9 mouse cellular contexts compared by ENCODE assay signal in genomic region chr1:133209482-133209881, GRCm38 (mm10). TPM values are rescaled to one million over a fixed set of nuclear protein-coding genes. Genes with fewer than 3 reads are reported as not detected.
DNase-seq lines count a peak whose midpoint lies in the region; ATAC-seq and TF ChIP-seq lines count a peak whose summit lies in the region.
"Had no signal": no experiment of that assay in that cellular context is flagged by ENCODE, and none has a peak within 500 bp of the region (broad histone marks: within the 10 kb centered on the region; RNA-seq: fewer than 3 reads in every experiment).

No protein-coding gene starts in this region.

- no peak overlapping the region for H3K27ac ChIP-seq in heart, embryonic 11.5 days (ENCODE audit: low read depth, low read length)
- H3K27ac ChIP-seq in embryonic facial prominence, embryonic 15.5 days (replicated peaks) = peak overlapping the region; percentile 55; the same call in 1 of the 2 replicates
- 0 out of 2 replicates have a peak overlapping the region, but pooled peaks have one; percentile 3 for H3K27ac ChIP-seq in intestine, postnatal 0 days (ENCODE audit: low read depth, low read length)
- H3K27ac ChIP-seq in small intestine, adult 2 months (ENCODE audit: insufficient read depth, low read depth, low read length) = peak overlapping the region; percentile 40; the same call in 1 of the 2 replicates
- H3K27ac ChIP-seq in liver, embryonic 12.5 days = no peak overlapping the region

- peak overlapping the region; percentile 35; the same call in 1 of the 2 replicates for H3K9ac ChIP-seq in heart, embryonic 11.5 days (ENCODE audit: low read depth, low read length)
- H3K9ac ChIP-seq in embryonic facial prominence, embryonic 15.5 days = no peak overlapping the region
- H3K9ac ChIP-seq in intestine, postnatal 0 days (ENCODE audit: low read depth, low read length) = no peak overlapping the region
- no peak overlapping the region for H3K9ac ChIP-seq in liver, embryonic 12.5 days

- no peak for TF ChIP-seq CTCF in intestine, postnatal 0 days (IDR thresholded peaks at IDR 0.05; ENCODE audit: low read depth)
- TF ChIP-seq CTCF in small intestine, adult 2 months (IDR thresholded peaks at IDR 0.05; ENCODE audit: extremely low read depth, insufficient read length, insufficient replicate concordance, low read depth, low read length) = no peak

- H3K4me2 ChIP-seq in heart, embryonic 11.5 days = no peak overlapping the region
- H3K4me2 ChIP-seq in embryonic facial prominence, embryonic 15.5 days (replicated peaks) = no peak overlapping the region
- H3K4me2 ChIP-seq in intestine, postnatal 0 days (replicated peaks; ENCODE audit: low read depth) = no peak overlapping the region
- no peak overlapping the region for H3K4me2 ChIP-seq in liver, embryonic 12.5 days

- no peak overlapping the region for H3K4me3 ChIP-seq in heart, embryonic 11.5 days (ENCODE audit: low read depth, low read length)
- H3K4me3 ChIP-seq in embryonic facial prominence, embryonic 15.5 days (replicated peaks) = no peak overlapping the region
- no peak overlapping the region for H3K4me3 ChIP-seq in intestine, postnatal 0 days (ENCODE audit: low read depth, low read length)
- H3K4me3 ChIP-seq in small intestine, adult 2 months (ENCODE audit: low read depth, low read length) = no peak overlapping the region
- no peak overlapping the region for H3K4me3 ChIP-seq in liver, embryonic 12.5 days
- H3K4me3 ChIP-seq: heart, adult 2 months had no signal

- no peaks in the 10 kb centered on the region for H3K36me3 ChIP-seq in heart, embryonic 11.5 days (ENCODE audit: control insufficient read depth, insufficient read depth, low read length)
- H3K36me3 ChIP-seq in embryonic facial prominence, embryonic 15.5 days = no peaks in the 10 kb centered on the region
- H3K36me3 ChIP-seq in intestine, postnatal 0 days (ENCODE audit: control insufficient read depth, insufficient read depth) = no peaks in the 10 kb centered on the region
- H3K36me3 ChIP-seq in small intestine, adult 2 months (ENCODE audit: control insufficient read depth, insufficient read depth, low read length) = no peaks in the 10 kb centered on the region
- no peaks in the 10 kb centered on the region for H3K36me3 ChIP-seq in liver, embryonic 12.5 days

- DNase-seq in heart, adult 18-20 months = no peak
- no peak for DNase-seq in thymus, postnatal 36 days
- no peak for DNase-seq in ovary, postnatal 10 days (ENCODE audit: low spot score)

- no peak for TF ChIP-seq POLR2A in small intestine, adult 2 months (IDR thresholded peaks at IDR 0.05; ENCODE audit: low read depth, low read length)

- H3K9me3 ChIP-seq in heart, embryonic 11.5 days (replicated peaks; ENCODE audit: control insufficient read depth, low read length) = no peaks in the 10 kb centered on the region
- H3K9me3 ChIP-seq in embryonic facial prominence, embryonic 15.5 days (replicated peaks) = no peaks in the 10 kb centered on the region
- H3K9me3 ChIP-seq in intestine, postnatal 0 days (ENCODE audit: control insufficient read depth) = no peaks in the 10 kb centered on the region
- H3K9me3 ChIP-seq in liver, embryonic 12.5 days (replicated peaks) = no peaks in the 10 kb centered on the region

- WGBS in heart, embryonic 11.5 days (ENCODE audit: insufficient replicate concordance) = 51% methylated on average over 7 of the region's 7 CpGs
- WGBS in embryonic facial prominence, embryonic 15.5 days = 33% methylated on average over 7 of the region's 7 CpGs
- 40% methylated on average over 7 of the region's 7 CpGs for WGBS in intestine, postnatal 0 days
- 21% methylated on average over 7 of the region's 7 CpGs for WGBS in small intestine, adult 2 months
- WGBS in liver, embryonic 12.5 days (ENCODE audit: insufficient replicate concordance) = 38% methylated on average over 7 of the region's 7 CpGs

- peaks cover 20% of the 10 kb centered on the region for H3K4me1 ChIP-seq in heart, embryonic 11.5 days (ENCODE audit: control insufficient read depth, insufficient read depth, low read length)
- peaks cover 23% of the 10 kb centered on the region for H3K4me1 ChIP-seq in embryonic facial prominence, embryonic 15.5 days
- H3K4me1 ChIP-seq in intestine, postnatal 0 days (replicated peaks; ENCODE audit: control insufficient read depth, insufficient read depth, low read length) = peaks cover 17% of the 10 kb centered on the region
- peaks cover 63% of the 10 kb centered on the region for H3K4me1 ChIP-seq in small intestine, adult 2 months (ENCODE audit: control insufficient read depth, insufficient read depth, insufficient read length, low read length)
- 0 out of 2 replicates have a peak, but pooled peaks cover 6% of the 10 kb centered on the region for H3K4me1 ChIP-seq in liver, embryonic 12.5 days

- no peaks in the 10 kb centered on the region for H3K27me3 ChIP-seq in heart, embryonic 11.5 days (ENCODE audit: control insufficient read depth, insufficient read depth, low read length)
- H3K27me3 ChIP-seq in embryonic facial prominence, embryonic 15.5 days = 0 out of 2 replicates have a peak, but pooled peaks cover 3% of the 10 kb centered on the region
- H3K27me3 ChIP-seq in intestine, postnatal 0 days (replicated peaks; ENCODE audit: control insufficient read depth, insufficient read depth, low read length) = no peaks in the 10 kb centered on the region
- H3K27me3 ChIP-seq in small intestine, adult 2 months (ENCODE audit: control insufficient read depth, insufficient read depth, low read length) = no peaks in the 10 kb centered on the region
- peaks cover 47% of the 10 kb centered on the region for H3K27me3 ChIP-seq in liver, embryonic 12.5 days (replicated peaks)

- no peak for ATAC-seq in heart, embryonic 11.5 days (replicated peaks; ENCODE audit: insufficient number of reproducible peaks, low FRiP score, low TSS enrichment)
- 0 out of 2 replicates have a peak, but pooled peaks have one; percentile 16 for ATAC-seq in embryonic facial prominence, embryonic 15.5 days (ENCODE audit: insufficient number of reproducible peaks, low FRiP score, low TSS enrichment, low read depth)
- no peak for ATAC-seq in intestine, postnatal 0 days
- no peak for ATAC-seq in liver, embryonic 12.5 days

RNA-seq across cellular contexts. Expression of gene Plekha6, which starts 45.5 kb away (rescaled TPM):
- 13.6 and 14.8 TPM in 2 replicates for polyA plus RNA-seq in heart, embryonic 11.5 days (2014; fragmentation: Nextera tagmentation; extraction: Ambion mirVana)
- total RNA-seq in heart, adult 18-20 months (2021) = 10 to 100 TPM; 40.5 to 47.7 TPM
- 7.2 and 7.8 TPM in 2 replicates for polyA plus RNA-seq in embryonic facial prominence, embryonic 15.5 days (2015; fragmentation: Nextera tagmentation; extraction: Ambion mirVana)
- polyA plus RNA-seq in intestine, postnatal 0 days (2015; fragmentation: Nextera tagmentation; extraction: Ambion mirVana) = 7.5 and 8.0 TPM in 2 replicates
- 37.1 and 104 TPM in 2 replicates for polyA plus RNA-seq in small intestine, adult 2 months (2012; rRNA removed)
- 2.1 and 2.2 TPM in 2 replicates for polyA plus RNA-seq in liver, embryonic 12.5 days (2016; fragmentation: Nextera tagmentation; extraction: Ambion mirVana)

Comparison
In these comparisons a context has a peak if more than half of its experiments do, and no peak if none do; other contexts are left out.
1. H3K27ac ChIP-seq: peak in embryonic facial prominence, embryonic 15.5 days (single experiment), intestine, postnatal 0 days (single experiment) and small intestine, adult 2 months (single experiment); none in heart, embryonic 11.5 days (single experiment) and liver, embryonic 12.5 days (single experiment).